Mouse (Mus musculus) ES-Bruce4 (cell line): Measurements from ENCODE around the gene Atg4a-ps. TPM values are rescaled to one million over a fixed set of nuclear protein-coding genes. Genes with fewer than 3 reads are reported as not detected.
A peak's percentile ranks its signal among the peaks of the same experiment; 100 is the strongest.

ENCODE experiments used
- H3K27ac ChIP-seq: 2 replicates; pipeline ENCODE4 v1.5.1; 2012; ENCODE audit warnings: low read length, inconsistent platforms; ENCODE audit not compliant: insufficient read depth
- H3K27me3 ChIP-seq: 2 replicates; pipeline ENCODE4 v1.6.1; 2012; ENCODE audit warnings: mild to moderate bottlenecking, low read length, inconsistent platforms; ENCODE audit not compliant: control insufficient read depth, poor library complexity, insufficient read depth, severe bottlenecking
- H3K36me3 ChIP-seq: 2 replicates; pipeline ENCODE4 v1.6.1; 2012; ENCODE audit warnings: inconsistent platforms, mild to moderate bottlenecking, low read length, moderate library complexity; ENCODE audit not compliant: control insufficient read depth, poor library complexity, insufficient read depth, severe bottlenecking
- H3K4me1 ChIP-seq: one replicate; pipeline ENCODE4 v1.8.1; 2011; ENCODE audit warnings: low read length; ENCODE audit not compliant: control insufficient read depth, insufficient read depth
- H3K4me3 ChIP-seq: 2 replicates; pipeline ENCODE4 v1.5.1; 2011; ENCODE audit warnings: low read depth, mild to moderate bottlenecking, low read length
- H3K9ac ChIP-seq: 2 replicates; pipeline ENCODE4 v1.6.1; 2012; ENCODE audit warnings: low read depth, mild to moderate bottlenecking, inconsistent platforms; ENCODE audit not compliant: poor library complexity, severe bottlenecking
- H3K9me3 ChIP-seq: replicated peaks from 2 replicates; pipeline ENCODE4 v1.6.1; 2012; ENCODE audit warnings: mild to moderate bottlenecking, low read length, inconsistent platforms; ENCODE audit not compliant: control insufficient read depth, poor library complexity, insufficient read depth, severe bottlenecking
- CTCF ChIP-seq: IDR thresholded peaks from one replicate; pipeline ENCODE4 v1.8.1; 2011; ENCODE audit warnings: low read depth, low read length
- EP300 ChIP-seq: IDR thresholded peaks from 2 replicates; pipeline ENCODE4 v1.6.1; 2011; ENCODE audit warnings: low read depth, low read length; ENCODE audit not compliant: insufficient read depth
- POLR2A ChIP-seq: IDR thresholded peaks from one replicate; pipeline ENCODE4 v1.8.1; 2011; ENCODE audit warnings: low read length; ENCODE audit not compliant: insufficient read depth
- polyA plus RNA-seq: library from polyadenylated mRNA; stranded (reverse); fragments of >200 nt; gene quantifications from 2 replicates; pipeline ENCODE4 v1.2.4, GENCODE M21; 2011; ENCODE audit warnings: low read depth; ENCODE audit not compliant: missing spikeins, insufficient read depth, insufficient read length

Atg4a-ps gene
- polyA plus RNA-seq, 1 experiment = 1.2 TPM

DNA sequence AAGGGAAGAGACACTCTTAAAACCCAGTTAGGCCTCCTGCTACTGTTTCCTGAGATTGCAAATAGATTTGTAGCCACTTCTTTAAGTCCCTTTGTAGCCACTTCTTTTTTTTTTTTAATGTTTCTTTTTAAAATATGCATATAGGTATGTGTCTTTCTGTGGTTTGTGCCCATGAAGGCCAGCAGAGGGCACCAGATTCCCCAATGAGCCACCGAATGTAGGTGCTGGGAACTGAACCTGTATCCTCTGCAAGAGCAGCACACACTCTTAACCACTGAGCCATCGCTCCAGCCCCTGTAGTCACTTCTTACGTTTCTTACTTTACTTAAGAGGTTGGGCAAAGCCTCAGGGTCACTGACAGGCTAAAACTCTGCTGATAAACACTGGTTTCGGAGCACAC, 19.4 kb downstream of the Atg4a-ps start:
- H3K27ac ChIP-seq = no peak overlapping the region
- H3K4me3 ChIP-seq = no peak overlapping the region
- H3K27me3 ChIP-seq = no peaks in the 10 kb centered on the region
- H3K9ac ChIP-seq = no peak overlapping the region
- H3K36me3 ChIP-seq = no peaks in the 10 kb centered on the region
- H3K9me3 ChIP-seq = no peaks in the 10 kb centered on the region
- TF ChIP-seq EP300 (no peak), CTCF (peak; percentile 50)
- H3K4me1 ChIP-seq = no peaks in the 10 kb centered on the region

DNA sequence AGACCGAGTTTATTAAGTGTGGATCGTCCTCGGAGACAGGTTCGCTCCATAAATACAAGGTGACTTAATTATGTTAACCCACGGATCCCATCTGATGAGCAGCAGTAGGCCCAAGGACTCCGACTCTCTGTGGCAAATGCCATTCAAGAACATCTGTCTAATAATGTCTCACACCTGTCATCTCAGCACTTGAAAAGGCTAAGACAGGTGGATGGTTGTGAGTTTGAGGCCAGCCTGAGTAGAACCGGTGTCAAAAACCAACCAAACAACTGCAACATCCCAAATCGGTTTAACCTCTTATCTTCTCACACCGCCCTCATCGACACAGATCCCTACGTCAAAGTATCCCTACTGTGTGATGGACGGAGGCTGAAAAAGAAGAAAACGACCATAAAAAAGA, 20.7 kb downstream of the Atg4a-ps start:
- Histone ChIP-seq H3K4me3 (no peak overlapping the region), H3K36me3 (no peaks in the 10 kb centered on the region), H3K27me3 (no peaks in the 10 kb centered on the region), H3K9ac (no peak overlapping the region), H3K27ac (no peak overlapping the region), H3K9me3 (no peaks in the 10 kb centered on the region), H3K4me1 (no peaks in the 10 kb centered on the region)
- TF ChIP-seq CTCF = no peak
- no peak for TF ChIP-seq EP300
- TF ChIP-seq POLR2A = no peak

- no peaks in the 10 kb centered on the region for H3K27me3 ChIP-seq
- no peaks in the 10 kb centered on the region for H3K36me3 ChIP-seq
- H3K27ac ChIP-seq = no peak overlapping the region
- H3K9ac ChIP-seq = no peak overlapping the region
- H3K4me3 ChIP-seq = no peak overlapping the region
- no peaks in the 10 kb centered on the region for H3K9me3 ChIP-seq
- H3K4me1 ChIP-seq = no peaks in the 10 kb centered on the region
- TF ChIP-seq POLR2A (no peak), EP300 (no peak), CTCF (no peak)
Measured at GRCm38 (mm10) chr3:103624591-103625051, 21.2 kb downstream of the Atg4a-ps start.

DNA sequence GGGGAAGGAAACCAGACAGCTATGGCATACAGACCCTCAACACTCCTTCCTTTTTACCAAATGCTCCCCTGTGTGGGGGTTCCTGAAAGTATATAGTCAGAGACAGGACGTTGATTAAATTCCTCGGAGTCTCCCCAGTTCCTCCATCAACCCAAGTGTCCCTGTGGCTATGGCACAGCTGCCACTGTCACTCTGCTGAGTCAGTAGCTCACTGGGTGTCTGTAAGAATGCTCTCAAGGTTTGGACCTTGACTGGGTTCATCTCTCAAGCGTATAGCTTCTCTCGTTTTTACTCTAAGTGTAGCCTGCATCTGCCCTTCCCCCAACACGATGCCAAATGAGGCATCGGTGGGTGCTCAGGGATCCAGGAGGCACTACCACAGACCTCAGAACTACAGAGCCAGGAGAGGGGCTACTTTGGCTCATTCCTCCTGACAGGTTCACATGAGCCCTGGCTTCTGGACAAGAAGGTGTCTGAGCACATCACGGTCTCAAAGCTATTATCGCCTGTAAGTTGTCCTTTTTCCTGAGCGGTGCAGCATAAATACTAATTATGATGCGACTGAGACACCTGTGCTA, 21.9 kb downstream of the Atg4a-ps start:
- Histone ChIP-seq H3K9ac (no peak overlapping the region), H3K4me1 (no peaks in the 10 kb centered on the region), H3K4me3 (no peak overlapping the region), H3K27me3 (no peaks in the 10 kb centered on the region), H3K36me3 (no peaks in the 10 kb centered on the region), H3K27ac (no peak overlapping the region), H3K9me3 (no peaks in the 10 kb centered on the region)
- no peak for TF ChIP-seq EP300
- no peak for TF ChIP-seq POLR2A
- TF ChIP-seq CTCF = no peak

DNA sequence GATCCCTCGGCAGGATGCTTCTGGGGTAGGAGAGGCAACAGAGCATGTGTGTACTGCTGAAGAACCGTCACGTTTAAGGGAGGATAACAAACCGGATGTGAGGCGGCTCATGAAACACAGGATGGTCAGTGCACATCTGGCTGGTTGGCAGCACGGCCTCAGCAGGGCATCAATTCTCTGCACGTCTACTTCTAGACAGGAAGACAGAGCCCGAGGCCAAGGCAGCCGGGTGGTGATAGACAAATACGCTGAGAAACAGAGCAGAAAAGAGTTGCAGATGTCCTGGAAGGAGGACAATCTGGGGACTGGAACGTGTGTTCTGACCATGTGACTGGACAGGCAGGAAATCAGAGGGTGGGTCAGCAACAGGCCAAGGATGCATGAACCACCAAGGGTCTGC, 25.8 kb downstream of the Atg4a-ps start:
- H3K9me3 ChIP-seq = no peaks in the 10 kb centered on the region
- H3K36me3 ChIP-seq = no peaks in the 10 kb centered on the region
- TF ChIP-seq POLR2A (no peak), EP300 (no peak), CTCF (no peak)
- H3K4me3 ChIP-seq = no peak overlapping the region
- H3K9ac ChIP-seq = no peak overlapping the region
- H3K27ac ChIP-seq = no peak overlapping the region
- H3K27me3 ChIP-seq = no peaks in the 10 kb centered on the region
- no peaks in the 10 kb centered on the region for H3K4me1 ChIP-seq

DNA sequence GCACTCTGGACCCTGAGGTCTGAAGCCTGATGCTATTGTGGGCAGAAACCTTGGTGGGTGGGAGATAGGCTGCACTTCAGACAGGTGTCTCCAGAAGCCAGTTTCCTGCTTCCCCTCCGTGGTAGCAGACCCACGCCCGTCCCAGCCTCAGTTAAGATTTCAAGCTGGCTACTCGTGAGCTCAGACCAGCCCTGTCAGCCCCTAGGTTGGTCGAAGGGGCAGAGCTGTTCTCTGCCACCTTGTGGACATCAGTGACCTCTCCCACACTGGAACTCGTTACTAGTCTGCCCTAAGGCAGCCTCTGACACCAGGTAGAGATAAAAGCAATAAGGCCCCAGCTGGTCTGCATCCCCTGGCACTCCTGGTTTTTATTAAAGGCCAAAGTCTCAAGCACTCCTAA, 28.9 kb downstream of the Atg4a-ps start:
- Histone ChIP-seq H3K9me3 (no peaks in the 10 kb centered on the region), H3K4me1 (no peaks in the 10 kb centered on the region), H3K36me3 (no peaks in the 10 kb centered on the region), H3K4me3 (no peak overlapping the region), H3K27me3 (no peaks in the 10 kb centered on the region), H3K27ac (no peak overlapping the region), H3K9ac (no peak overlapping the region)
- TF ChIP-seq CTCF (peak; percentile 1), POLR2A (no peak)
